Mouse (Mus musculus) intestine, embryonic 14.5 days (tissue): ENCODE results near the gene Nbl1. TPM values are rescaled to one million over a fixed set of nuclear protein-coding genes. Genes with fewer than 3 reads are reported as not detected.
A peak's percentile ranks its signal among the peaks of the same experiment; 100 is the strongest.

Source experiments
- ATAC-seq: fragments of 200-750 bp; cut with Nextera tagmentation; replicated peaks from 2 replicates; pipeline ENCODE4 v1.8.0; 2017; ENCODE audit warnings: low read depth, moderate number of reproducible peaks, moderate TSS enrichment, moderate library complexity; ENCODE audit not compliant: low FRiP score, low TSS enrichment
- DNase-seq: peaks from one replicate; pipeline ENCODE4 v3.0.0-alpha.2; 2018; ENCODE audit warnings: low spot score
- H3K27ac ChIP-seq: fragments of 300-500 bp; sonication (generic); 2 replicates; pipeline ENCODE4 v1.5.1; 2014; ENCODE audit warnings: low read depth, mild to moderate bottlenecking, control low read depth
- H3K27me3 ChIP-seq: fragments of 300-500 bp; sonication (generic); replicated peaks from 2 replicates; pipeline ENCODE4 v1.6.1; 2014; ENCODE audit warnings: low read length, control low read depth; ENCODE audit not compliant: control insufficient read depth, insufficient read depth
- H3K36me3 ChIP-seq: fragments of 300-500 bp; sonication (generic); 2 replicates; pipeline ENCODE4 v1.6.1; 2014; ENCODE audit warnings: low read length, control low read depth; ENCODE audit not compliant: control insufficient read depth, insufficient read depth
- H3K4me1 ChIP-seq: fragments of 300-500 bp; sonication (generic); replicated peaks from 2 replicates; pipeline ENCODE4 v1.6.1; 2014; ENCODE audit warnings: low read length, control low read depth, mixed read lengths; ENCODE audit not compliant: control insufficient read depth, insufficient read depth
- H3K4me2 ChIP-seq: fragments of 300-500 bp; sonication (generic); 2 replicates; pipeline ENCODE4 v1.6.1; 2014; ENCODE audit warnings: low read length
- H3K4me3 ChIP-seq: fragments of 300-500 bp; sonication (generic); 2 replicates; pipeline ENCODE4 v1.5.1; 2014; ENCODE audit warnings: low read depth, low read length, control low read depth, mixed read lengths
- H3K9ac ChIP-seq: fragments of 300-500 bp; sonication (generic); 2 replicates; pipeline ENCODE4 v1.6.1; 2014; ENCODE audit warnings: mild to moderate bottlenecking, low read length
- H3K9me3 ChIP-seq: fragments of 300-500 bp; sonication (generic); 2 replicates; pipeline ENCODE4 v1.6.1; 2016; ENCODE audit warnings: low read length, control low read depth; ENCODE audit not compliant: control insufficient read depth
- whole genome bisulfite sequencing: fragments of 180-500 bp; shearing (Covaris S2); extraction: QIAGEN DNeasy Blood & Tissue Kit; methylation state at CpG from one replicate; pipeline ENCODE4 v1.1.7; 2014; 5-methylcytosine and 5-hydroxymethylcytosine counted together
- polyA plus RNA-seq: library from polyadenylated mRNA; unstranded; fragments of >200 nt; fragmentation: Nextera tagmentation; extraction: Ambion mirVana; gene quantifications from 2 replicates; pipeline ENCODE4 v1.2.1, GENCODE M21; 2014

Nbl1 gene
- polyA plus RNA-seq, 1 experiment from 2014 or later: 55.5 TPM

DNA sequence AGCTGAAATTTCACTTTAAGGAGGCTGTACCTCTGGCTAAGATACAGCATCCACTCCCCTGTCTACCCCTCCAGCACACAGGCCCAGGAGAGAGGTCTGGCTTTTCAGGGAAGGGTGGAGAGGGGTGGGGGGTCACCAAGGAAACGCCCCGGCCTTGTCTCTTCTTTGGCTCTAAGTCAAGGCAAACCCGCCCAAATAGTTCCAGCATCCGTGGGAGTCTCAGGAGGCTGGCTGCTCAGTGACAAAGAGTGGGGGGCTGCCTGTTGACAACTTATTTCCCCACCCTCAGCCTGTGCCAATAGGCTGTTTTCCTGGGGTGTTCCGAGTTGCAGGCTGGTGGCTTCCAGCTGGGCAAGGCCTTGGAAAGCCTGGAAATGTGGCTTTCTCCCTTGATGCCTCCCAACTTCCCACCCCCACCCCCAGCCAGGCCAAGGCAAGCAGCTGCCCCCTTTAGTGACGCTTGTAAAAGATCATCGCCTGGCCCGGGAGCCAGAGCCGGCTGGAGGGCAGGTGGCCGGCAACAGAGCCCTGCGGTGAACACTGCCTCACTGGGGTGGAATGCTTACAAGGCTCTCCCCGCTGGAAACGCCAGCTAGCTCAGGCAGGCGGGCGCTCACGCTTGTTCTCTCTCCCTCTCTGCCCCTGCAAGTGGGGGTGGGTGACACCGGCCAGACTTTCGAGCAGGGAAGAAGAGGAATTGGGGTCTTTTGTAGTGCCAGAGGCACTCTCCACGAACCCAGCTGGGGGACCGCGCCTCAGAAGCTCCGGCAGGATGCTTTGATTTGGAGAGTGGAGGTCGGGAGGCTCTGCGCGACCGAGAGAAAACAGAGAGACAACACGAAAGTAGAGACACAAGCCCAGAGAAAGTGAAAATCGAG lies 1.1 kb downstream of the Nbl1 start:
- Histone ChIP-seq H3K4me2 (peak overlapping the region; percentile 89), H3K4me3 (peak overlapping the region; percentile 71), H3K4me1 (peaks cover 10% of the 10 kb centered on the region; the same call in 1 of the 2 replicates), H3K27ac (peak overlapping the region; percentile 51; the same call in 1 of the 2 replicates), H3K27me3 (peaks cover 25% of the 10 kb centered on the region; the same call in 1 of the 2 replicates), H3K9me3 (peaks cover 8% of the 10 kb centered on the region), H3K36me3 (0 out of 2 replicates have a peak, but pooled peaks cover 3% of the 10 kb centered on the region), H3K9ac (peak overlapping the region; percentile 73)
- ATAC-seq (no peak; the same call in 1 of the 2 replicates), DNase-seq (peak; percentile 77)
- WGBS: 7% methylated on average over 28 of the region's 28 CpGs

DNA sequence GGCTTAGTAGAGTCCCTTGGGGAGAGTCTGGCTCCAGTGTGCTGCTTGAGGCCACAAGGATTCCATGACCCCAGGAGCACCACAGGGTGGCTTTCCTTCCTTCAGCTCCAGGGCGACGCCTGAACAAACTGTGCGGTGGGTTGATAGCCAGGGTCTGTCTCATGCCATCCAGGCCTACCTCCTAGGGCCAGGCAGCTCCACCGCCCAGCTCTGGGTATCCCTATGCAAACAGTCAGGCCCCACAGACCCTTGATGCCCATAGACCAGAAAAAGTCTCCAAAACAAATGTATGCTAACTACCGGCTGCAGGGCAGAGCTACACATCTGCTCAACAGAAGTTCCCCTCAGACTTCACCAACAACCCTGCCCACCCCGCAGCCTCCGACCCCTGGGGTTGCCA lies 1.7 kb downstream of the Nbl1 start:
- Histone ChIP-seq H3K27ac (no peak overlapping the region), H3K9me3 (peaks cover 8% of the 10 kb centered on the region), H3K4me3 (peak overlapping the region; percentile 71), H3K9ac (0 out of 2 replicates have a peak overlapping the region, but pooled peaks have one; percentile 10), H3K4me1 (peaks cover 10% of the 10 kb centered on the region; the same call in 1 of the 2 replicates), H3K4me2 (peak overlapping the region; percentile 89), H3K27me3 (peaks cover 25% of the 10 kb centered on the region; the same call in 1 of the 2 replicates), H3K36me3 (0 out of 2 replicates have a peak, but pooled peaks cover 3% of the 10 kb centered on the region)
- 47% methylated on average over 7 of the region's 7 CpGs for WGBS
- DNase-seq: no peak
- no peak for ATAC-seq

DNA sequence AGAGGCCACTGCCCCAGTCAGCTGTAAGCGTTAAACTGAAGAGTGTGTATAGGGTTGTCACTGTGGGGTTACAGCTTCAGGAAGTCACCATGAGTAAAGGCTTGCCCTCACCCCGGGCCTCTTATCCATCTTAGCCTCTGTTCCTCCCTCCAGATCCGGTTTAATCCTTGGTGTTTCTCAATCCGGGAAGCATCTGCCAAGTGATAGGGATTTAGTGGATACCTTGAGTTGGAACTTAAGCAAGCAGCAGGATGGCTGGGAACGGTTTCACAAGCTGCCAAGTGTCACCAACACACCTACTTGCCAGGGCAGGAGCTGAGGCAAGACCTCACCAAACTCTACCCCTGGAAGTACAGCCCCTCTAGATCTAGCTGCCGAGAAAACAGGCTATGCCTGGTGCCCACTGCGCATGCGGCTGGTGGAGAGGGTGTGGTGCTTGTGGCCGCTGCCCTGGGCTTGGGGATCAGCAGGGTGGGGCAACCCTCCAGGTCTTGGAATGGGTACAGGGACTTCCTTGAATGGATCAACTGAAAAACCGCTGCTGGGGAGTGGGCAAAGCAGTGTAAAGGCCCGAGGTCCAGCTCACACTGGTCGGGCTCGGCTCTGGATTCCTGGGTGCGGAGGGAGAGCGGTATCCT lies 2.4 kb downstream of the Nbl1 start:
- WGBS: 60% methylated on average over 15 of the region's 15 CpGs
- DNase-seq (no peak), ATAC-seq (no peak)
- 0 out of 2 replicates have a peak, but pooled peaks cover 3% of the 10 kb centered on the region for H3K36me3 ChIP-seq
- H3K27ac ChIP-seq: no peak overlapping the region
- peak overlapping the region; percentile 89; the same call in 1 of the 2 replicates for H3K4me2 ChIP-seq
- peaks cover 8% of the 10 kb centered on the region for H3K9me3 ChIP-seq
- H3K27me3 ChIP-seq: peaks cover 25% of the 10 kb centered on the region; the same call in 1 of the 2 replicates
- no peak overlapping the region for H3K9ac ChIP-seq
- peaks cover 13% of the 10 kb centered on the region; the same call in 1 of the 2 replicates for H3K4me1 ChIP-seq
- no peak overlapping the region for H3K4me3 ChIP-seq

DNA sequence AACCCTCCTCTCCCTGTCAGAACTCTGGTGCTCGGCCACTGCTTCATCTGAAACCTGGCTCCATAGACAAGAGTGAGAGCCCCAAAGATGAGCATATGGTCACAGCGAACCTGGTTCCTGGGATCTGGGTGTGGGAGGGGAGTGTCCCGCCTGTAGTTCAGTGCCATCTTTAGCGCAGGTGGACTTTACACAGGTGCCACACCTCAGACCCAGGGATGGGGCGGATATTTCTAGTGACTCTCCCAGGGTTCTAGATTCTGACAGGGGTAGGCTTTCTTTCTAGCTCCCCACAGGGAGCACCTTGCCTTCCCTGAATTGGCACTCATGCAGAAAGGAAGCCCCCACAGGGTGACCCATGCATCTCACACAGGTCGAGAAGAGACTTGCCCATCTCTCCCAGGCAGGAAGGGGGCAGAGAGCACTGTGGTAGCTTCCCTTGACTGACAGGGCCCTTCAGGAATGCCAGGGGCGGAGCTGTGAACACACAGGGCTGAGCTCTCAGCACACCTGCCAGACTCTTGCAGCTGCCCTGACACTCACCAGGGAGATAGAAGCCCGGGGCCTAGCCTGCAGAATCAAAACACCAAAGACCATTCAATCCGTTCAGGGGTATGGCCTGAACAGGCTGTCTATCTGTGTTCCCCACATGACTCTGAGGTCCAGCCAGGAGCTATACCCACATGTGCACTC lies 3.7 kb downstream of the Nbl1 start:
- H3K4me1 ChIP-seq: peaks cover 13% of the 10 kb centered on the region; the same call in 1 of the 2 replicates
- WGBS: 50% methylated on average over 9 of the region's 9 CpGs
- no peak overlapping the region for H3K27ac ChIP-seq
- H3K4me2 ChIP-seq: no peak overlapping the region
- ATAC-seq: no peak
- no peak overlapping the region for H3K9ac ChIP-seq
- H3K9me3 ChIP-seq: no peaks in the 10 kb centered on the region
- peaks cover 25% of the 10 kb centered on the region; the same call in 1 of the 2 replicates for H3K27me3 ChIP-seq
- no peak overlapping the region for H3K4me3 ChIP-seq
- no peak for DNase-seq
- 0 out of 2 replicates have a peak, but pooled peaks cover 3% of the 10 kb centered on the region for H3K36me3 ChIP-seq

DNA sequence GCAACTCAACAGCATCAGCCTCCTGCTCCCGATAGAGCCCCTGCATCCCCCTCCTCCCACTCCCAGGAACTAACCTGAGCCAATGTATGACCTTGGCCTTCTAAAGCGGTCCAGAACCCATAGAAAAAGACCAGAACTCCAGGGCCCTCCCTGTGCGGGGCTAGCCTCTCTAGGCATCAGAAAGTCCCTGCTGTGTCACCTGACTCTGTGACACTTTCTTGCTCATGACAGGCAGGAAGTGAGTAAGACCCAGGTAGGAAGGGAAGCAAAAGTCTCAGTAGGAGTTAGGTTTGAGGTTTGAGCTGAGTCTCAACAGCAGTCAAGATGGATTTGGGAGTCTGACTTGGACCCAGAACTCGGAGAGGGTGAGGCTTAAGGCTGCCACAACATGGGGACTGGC lies 5.8 kb downstream of the Nbl1 start:
- Histone ChIP-seq H3K4me2 (no peak overlapping the region), H3K27ac (no peak overlapping the region), H3K27me3 (0 out of 2 replicates have a peak, but pooled peaks cover 15% of the 10 kb centered on the region), H3K9me3 (no peaks in the 10 kb centered on the region), H3K4me1 (peaks cover 27% of the 10 kb centered on the region), H3K9ac (no peak overlapping the region), H3K36me3 (0 out of 2 replicates have a peak, but pooled peaks cover 3% of the 10 kb centered on the region), H3K4me3 (no peak overlapping the region)
- DNase-seq: no peak
- WGBS: 73% methylated on average over 4 of the region's 4 CpGs
- ATAC-seq: no peak

DNA sequence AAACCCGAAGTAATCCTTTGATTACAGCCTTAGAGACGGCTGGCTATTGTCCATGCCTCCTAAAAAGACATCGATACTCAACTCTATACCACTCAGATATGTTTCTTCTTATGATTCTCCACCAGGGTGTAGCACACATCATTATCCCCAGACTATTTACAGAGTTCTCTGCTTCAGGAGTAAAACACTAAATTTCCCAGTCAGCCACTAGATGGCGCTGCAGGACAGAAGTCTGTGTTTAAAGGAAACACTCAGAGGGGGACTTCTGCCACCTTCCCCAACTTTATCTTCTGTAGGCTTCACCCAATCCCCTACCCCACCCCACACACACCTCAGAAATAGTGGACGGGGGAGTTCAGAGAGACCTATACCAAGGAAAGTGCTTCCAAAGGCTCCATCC lies 6.8 kb downstream of the Nbl1 start:
- Histone ChIP-seq H3K4me1 (peaks cover 20% of the 10 kb centered on the region), H3K9me3 (no peaks in the 10 kb centered on the region), H3K27me3 (0 out of 2 replicates have a peak, but pooled peaks cover 7% of the 10 kb centered on the region), H3K36me3 (0 out of 2 replicates have a peak, but pooled peaks cover 3% of the 10 kb centered on the region), H3K4me3 (no peak overlapping the region), H3K27ac (no peak overlapping the region), H3K4me2 (no peak overlapping the region), H3K9ac (no peak overlapping the region)
- DNase-seq: peak; percentile 94
- ATAC-seq: peak; percentile 28; the same call in 1 of the 2 replicates
- WGBS: 25% methylated on average over 5 of the region's 5 CpGs

DNA sequence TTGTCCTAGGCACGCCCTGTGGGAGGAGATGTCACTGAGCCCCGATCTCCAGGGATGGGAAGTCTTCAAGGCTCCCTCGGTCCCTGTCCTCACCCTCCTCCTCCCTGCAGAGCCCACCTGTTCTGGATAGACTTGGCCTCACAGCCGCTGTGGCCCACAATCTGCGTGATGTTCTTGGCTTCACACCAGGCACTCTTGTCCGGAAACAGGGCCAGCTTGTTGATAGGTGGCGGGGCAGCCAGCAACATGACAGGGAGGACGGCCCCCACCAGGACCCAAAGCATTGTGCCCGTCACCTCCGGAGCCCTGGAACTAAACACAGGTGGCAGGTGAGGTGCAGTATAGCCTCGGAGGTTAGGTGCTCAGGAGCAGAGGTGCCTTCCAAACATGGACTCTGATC lies 7.5 kb downstream of the Nbl1 start:
- H3K4me2 ChIP-seq: no peak overlapping the region
- no peaks in the 10 kb centered on the region for H3K9me3 ChIP-seq
- no peak overlapping the region for H3K4me3 ChIP-seq
- no peak for DNase-seq
- no peak overlapping the region for H3K9ac ChIP-seq
- H3K36me3 ChIP-seq: no peaks in the 10 kb centered on the region
- peaks cover 17% of the 10 kb centered on the region for H3K4me1 ChIP-seq
- no peak overlapping the region for H3K27ac ChIP-seq
- 70% methylated on average over 11 of the region's 11 CpGs for WGBS
- H3K27me3 ChIP-seq: 0 out of 2 replicates have a peak, but pooled peaks cover 2% of the 10 kb centered on the region
- no peak for ATAC-seq
